Mouse (Mus musculus) megakaryocyte, embryonic 14.5 days (primary cell): ENCODE data around the gene Osbpl6. TPM values are rescaled to one million over a fixed set of nuclear protein-coding genes. Genes with fewer than 3 reads are reported as not detected.

Source experiments
- H3K27me3 ChIP-seq: replicated peaks from 2 replicates; pipeline ENCODE3; 2012; ENCODE audit warnings: inconsistent platforms
- H3K36me3 ChIP-seq: replicated peaks from 2 replicates; pipeline ENCODE3; 2012; ENCODE audit warnings: low read length, inconsistent platforms, mixed read lengths
- H3K4me1 ChIP-seq: 2 replicates; pipeline ENCODE4 v1.6.1; 2012; ENCODE audit warnings: inconsistent platforms
- H3K4me3 ChIP-seq: replicated peaks from 2 replicates; pipeline ENCODE3; 2012; ENCODE audit warnings: moderate library complexity, mild to moderate bottlenecking, inconsistent platforms
- H3K9me3 ChIP-seq: 2 replicates; pipeline ENCODE4 v1.6.1; 2012; ENCODE audit warnings: inconsistent platforms
- FLI1 ChIP-seq: IDR thresholded peaks from 2 replicates; pipeline ENCODE4 v1.6.1; 2012; ENCODE audit warnings: low read length, inconsistent platforms, mixed read lengths
- GATA1 ChIP-seq: IDR thresholded peaks from 3 replicates; pipeline ENCODE4 v1.6.1; 2012; ENCODE audit warnings: mixed read lengths, low read length, inconsistent platforms, borderline replicate concordance
- polyA plus RNA-seq: library from polyadenylated mRNA; stranded (reverse); fragments of >175 nt; gene quantifications from 2 replicates; pipeline ENCODE4 v1.2.3, GENCODE M21; 2012; ENCODE audit warnings: low replicate concordance; ENCODE audit not compliant: insufficient read depth

The Osbpl6 gene
- polyA plus RNA-seq, result not detected in 2 replicates

GRCm38 (mm10) chr2:76406151-76406936 lies at the start of gene Osbpl6:
Osbpl6 (plus strand) TSS chr2:76406508.
- no peaks in the 10 kb centered on the region for H3K36me3 ChIP-seq
- H3K4me1 ChIP-seq, result peaks cover 18% of the 10 kb centered on the region
- no peaks in the 10 kb centered on the region for H3K9me3 ChIP-seq
- peak within 1 kb of the TSS; percentile 91 for H3K4me3 ChIP-seq
- TF ChIP-seq GATA1 (no peak), FLI1 (no peak)
- H3K27me3 ChIP-seq, result peaks cover 85% of the 10 kb centered on the region

DNA sequence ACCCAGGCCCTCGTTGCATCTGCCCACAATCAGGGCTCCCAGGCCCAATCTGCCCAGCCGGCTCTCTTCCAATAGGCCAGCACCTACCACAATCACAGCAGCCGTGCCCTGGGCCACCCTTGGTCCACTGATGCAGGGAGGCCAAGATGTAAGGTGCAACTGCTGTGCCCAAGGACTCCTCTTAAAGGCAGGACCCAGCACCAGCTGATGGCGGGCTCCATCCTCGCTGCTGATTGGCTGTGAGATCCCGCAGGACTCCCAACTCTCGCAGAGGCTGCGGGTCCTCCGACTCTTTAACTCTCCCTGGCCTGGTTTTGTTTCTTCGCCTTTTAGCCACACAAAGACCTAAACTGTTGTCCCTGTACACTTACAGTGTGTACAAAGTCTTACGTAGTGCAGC lies 46.1 kb upstream of the Osbpl6 start, which contains the start of gene Cyct:
Gene Cyct (minus strand): TSS at position 225 of the 400 bp plus-strand sequence.
- Histone ChIP-seq H3K36me3 (no peaks in the 10 kb centered on the region), H3K9me3 (no peaks in the 10 kb centered on the region), H3K27me3 (no peaks in the 10 kb centered on the region), H3K4me1 (no peaks in the 10 kb centered on the region), H3K4me3 (peak within 1 kb of the TSS; percentile 23)
- no peak for TF ChIP-seq GATA1
- TF ChIP-seq FLI1, result no peak

- Histone ChIP-seq H3K4me3 (no peak overlapping the region), H3K9me3 (no peaks in the 10 kb centered on the region), H3K27me3 (no peaks in the 10 kb centered on the region), H3K4me1 (no peaks in the 10 kb centered on the region), H3K36me3 (no peaks in the 10 kb centered on the region)
- TF ChIP-seq GATA1 (no peak), FLI1 (no peak)
Measured at GRCm38 (mm10) chr2:76362111-76362510, 44.2 kb upstream of the Osbpl6 start.

GRCm38 (mm10) chr2:76365811-76366210 lies 40.5 kb upstream of the Osbpl6 start:
- Histone ChIP-seq H3K9me3 (no peaks in the 10 kb centered on the region), H3K4me3 (peak overlapping the region; percentile 24), H3K27me3 (no peaks in the 10 kb centered on the region), H3K36me3 (no peaks in the 10 kb centered on the region), H3K4me1 (peaks cover 13% of the 10 kb centered on the region)
- TF ChIP-seq FLI1 (no peak), GATA1 (no peak)

DNA sequence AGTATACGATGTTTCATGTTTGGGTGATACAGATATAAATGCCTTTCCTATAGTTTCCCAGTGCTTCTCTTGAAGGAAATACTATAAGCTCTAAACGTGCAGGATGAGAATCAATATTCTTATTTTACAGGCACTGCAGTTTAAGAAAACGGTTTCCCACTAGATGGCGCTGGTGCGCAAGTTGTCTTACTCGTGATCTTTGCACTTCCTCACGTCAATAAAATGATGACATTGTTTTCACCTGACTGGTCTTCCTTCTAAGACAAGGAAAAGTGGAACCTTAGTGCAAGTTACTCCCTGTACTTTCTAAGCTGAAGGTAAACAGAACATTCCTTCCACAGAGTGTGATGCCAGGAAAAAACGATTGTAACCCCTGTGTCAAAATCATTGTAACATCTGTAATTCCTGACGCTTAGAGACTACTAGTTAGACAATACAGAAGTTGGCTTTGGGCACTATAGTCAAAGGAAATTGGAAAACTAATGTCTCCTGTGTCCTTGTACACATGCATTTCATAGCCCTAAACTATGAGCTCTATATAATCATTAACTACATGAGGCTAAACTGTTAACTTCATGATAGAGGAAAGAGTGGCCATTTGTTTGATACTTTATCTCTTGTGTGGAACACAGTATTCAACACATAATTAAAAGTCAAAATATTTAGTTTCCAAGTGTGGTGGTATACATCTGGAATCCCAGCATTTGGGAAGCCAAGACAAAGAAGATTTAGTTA lies 39.0 kb upstream of the Osbpl6 start:
- TF ChIP-seq FLI1 (no peak), GATA1 (no peak)
- no peaks in the 10 kb centered on the region for H3K9me3 ChIP-seq
- H3K4me1 ChIP-seq, result peaks cover 16% of the 10 kb centered on the region
- H3K36me3 ChIP-seq, result peaks cover 5% of the 10 kb centered on the region
- no peak overlapping the region for H3K4me3 ChIP-seq
- H3K27me3 ChIP-seq, result no peaks in the 10 kb centered on the region

GRCm38 (mm10) chr2:76368861-76369660 lies 37.2 kb upstream of the Osbpl6 start:
- peaks cover 16% of the 10 kb centered on the region for H3K36me3 ChIP-seq
- no peaks in the 10 kb centered on the region for H3K9me3 ChIP-seq
- H3K4me3 ChIP-seq, result no peak overlapping the region
- no peaks in the 10 kb centered on the region for H3K27me3 ChIP-seq
- no peak for TF ChIP-seq FLI1
- TF ChIP-seq GATA1, result no peak
- H3K4me1 ChIP-seq, result peaks cover 16% of the 10 kb centered on the region

DNA sequence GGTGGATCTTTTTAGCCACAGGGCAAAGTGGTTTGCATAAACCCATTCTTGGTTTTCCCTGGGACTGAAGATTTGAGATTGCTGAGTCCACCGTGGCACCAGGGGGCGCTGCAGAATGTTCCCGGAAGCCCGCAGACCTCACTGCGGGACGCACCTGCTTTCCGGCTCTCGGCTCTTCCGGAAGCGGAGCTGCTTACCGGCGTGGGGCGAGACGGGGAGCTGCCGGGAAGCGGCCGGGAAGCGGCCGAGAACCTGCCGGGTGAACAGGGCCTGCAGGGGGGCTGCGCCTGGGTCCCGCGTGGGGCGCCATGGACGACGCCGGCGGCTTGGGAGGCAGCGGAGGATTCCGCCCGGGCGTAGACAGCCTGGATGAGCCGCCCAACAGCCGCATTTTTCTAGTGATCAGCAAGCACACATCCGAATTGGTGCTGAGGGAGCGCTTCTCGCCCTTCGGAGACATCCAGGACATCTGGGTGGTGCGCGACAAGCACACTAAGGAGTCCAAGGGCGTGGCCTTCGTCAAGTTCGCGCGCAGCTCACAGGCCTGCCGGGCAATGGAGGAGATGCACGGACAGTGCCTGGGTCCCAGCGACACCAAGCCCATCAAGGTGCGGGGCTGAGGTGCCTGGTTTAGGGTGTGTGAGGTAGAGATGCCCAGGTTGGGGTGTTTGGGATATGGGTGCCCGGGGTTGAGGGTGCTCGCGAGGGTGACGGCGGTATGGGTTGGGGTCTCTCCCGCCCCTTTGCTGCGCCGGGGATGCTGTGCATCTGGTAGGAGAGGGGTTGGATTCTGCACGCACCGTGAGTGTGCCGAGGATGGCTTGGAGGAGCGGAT lies 36.3 kb upstream of the Osbpl6 start, which contains the start of gene Rbm45:
Gene Rbm45 (plus strand): TSS at position 164 of the 835 bp plus-strand sequence.
- H3K27me3 ChIP-seq, result no peaks in the 10 kb centered on the region
- TF ChIP-seq FLI1 (no peak), GATA1 (no peak)
- H3K4me3 ChIP-seq, result peak within 1 kb of the TSS; percentile 98
- H3K36me3 ChIP-seq, result peaks cover 21% of the 10 kb centered on the region
- H3K4me1 ChIP-seq, result peaks cover 16% of the 10 kb centered on the region
- H3K9me3 ChIP-seq, result no peaks in the 10 kb centered on the region

GRCm38 (mm10) chr2:76370656-76370922 lies 35.7 kb upstream of the Osbpl6 start:
- TF ChIP-seq GATA1 (no peak), FLI1 (no peak)
- peaks cover 24% of the 10 kb centered on the region for H3K36me3 ChIP-seq
- no peaks in the 10 kb centered on the region for H3K9me3 ChIP-seq
- peaks cover 16% of the 10 kb centered on the region for H3K4me1 ChIP-seq
- H3K27me3 ChIP-seq, result no peaks in the 10 kb centered on the region
- peak overlapping the region; percentile 98 for H3K4me3 ChIP-seq

DNA sequence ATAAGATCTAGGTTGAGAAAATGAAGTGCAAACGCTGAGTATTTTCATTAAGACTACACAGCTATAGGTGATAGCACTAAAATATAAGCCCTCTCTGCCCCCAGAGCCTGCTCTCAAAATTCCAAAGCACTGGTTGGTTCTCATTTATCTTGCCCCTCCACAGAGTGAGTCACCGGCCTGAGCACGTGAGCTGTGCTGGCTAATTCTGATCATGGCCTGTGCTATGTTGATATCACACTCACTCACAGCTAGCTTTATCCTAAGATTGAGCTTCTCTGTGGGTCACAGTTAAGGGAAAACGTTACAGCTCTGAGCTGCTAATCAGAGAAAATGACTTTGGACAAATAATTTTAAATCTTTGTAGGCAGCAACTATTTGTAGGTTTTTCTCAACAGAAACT lies 34.1 kb upstream of the Osbpl6 start:
- Histone ChIP-seq H3K36me3 (peaks cover 34% of the 10 kb centered on the region), H3K4me3 (no peak overlapping the region), H3K9me3 (no peaks in the 10 kb centered on the region), H3K4me1 (peaks cover 16% of the 10 kb centered on the region), H3K27me3 (no peaks in the 10 kb centered on the region)
- TF ChIP-seq GATA1, result no peak
- no peak for TF ChIP-seq FLI1
